ENCODE assay signal across 9 mouse cellular contexts in the genomic region with DNA sequence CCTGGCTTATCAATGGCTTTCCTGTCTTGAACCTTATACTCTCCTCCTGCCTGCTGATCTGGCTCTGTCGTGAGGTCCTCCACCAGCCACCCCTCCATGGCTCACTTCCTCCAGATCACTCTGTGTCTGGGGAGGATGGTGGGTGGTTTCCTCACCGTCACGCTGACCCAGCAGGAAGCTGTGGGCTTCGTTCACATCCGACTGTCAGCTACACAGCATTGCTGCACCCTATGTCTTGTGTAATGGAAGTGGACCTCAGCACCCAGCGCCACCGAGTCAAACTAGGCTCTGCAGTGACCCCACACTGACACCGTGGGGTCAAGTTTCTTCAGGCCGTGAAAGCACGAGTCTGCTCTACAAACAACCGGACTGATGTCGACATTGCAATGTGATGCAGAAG.
DNase-seq lines count a peak whose midpoint lies in the region; ATAC-seq and TF ChIP-seq lines count a peak whose summit lies in the region.
"Had no signal": no experiment of that assay in that cellular context is flagged by ENCODE, and none has a peak within 500 bp of the region (broad histone marks: within the 10 kb centered on the region; RNA-seq: fewer than 3 reads in every experiment).

No protein-coding gene starts in this region.

- DNase-seq in heart, adult 11 months = peak; percentile 95
- DNase-seq in heart, embryonic 10.5 days (ENCODE audit: low spot score) = no peak
- DNase-seq in brain, adult 2 months (ENCODE audit: low read depth, low spot score) = peak; percentile 54
- DNase-seq in lung, postnatal 0 days (ENCODE audit: low spot score) = peak; percentile 36
- peak; percentile 21 to 38 for DNase-seq in spleen, postnatal 14 days (ENCODE audit: low spot score in 2 of 2)
- DNase-seq in cerebellum, adult 9-10 months = no peak
- no peak for DNase-seq in urinary bladder, postnatal 4 days (ENCODE audit: low spot score in 2 of 2)
- no peak for DNase-seq in frontal cortex, postnatal 10 days (ENCODE audit: low spot score in 2 of 2)

- H3K9me3 ChIP-seq in heart, embryonic 10.5 days = no peaks in the 10 kb centered on the region
- no peaks in the 10 kb centered on the region for H3K9me3 ChIP-seq in lung, postnatal 0 days (ENCODE audit: low read length)
- H3K9me3 ChIP-seq: stomach, embryonic 15.5 days had no signal

- H3K9ac ChIP-seq in lung, postnatal 0 days (replicated peaks; ENCODE audit: low read depth) = no peak overlapping the region
- H3K9ac ChIP-seq: stomach, embryonic 15.5 days had no signal

- 61% methylated on average over 12 of the region's 12 CpGs for WGBS in heart, embryonic 10.5 days
- WGBS in lung, postnatal 0 days = 31% methylated on average over 12 of the region's 12 CpGs

- H3K36me3 ChIP-seq in heart, embryonic 10.5 days = no peaks in the 10 kb centered on the region
- H3K36me3 ChIP-seq in lung, postnatal 0 days (ENCODE audit: insufficient read depth, low read length) = no peaks in the 10 kb centered on the region
- H3K36me3 ChIP-seq: stomach, embryonic 15.5 days had no signal

- no peaks in the 10 kb centered on the region for H3K27me3 ChIP-seq in heart, embryonic 10.5 days (ENCODE audit: insufficient read depth, poor library complexity, severe bottlenecking)
- H3K27me3 ChIP-seq in lung, postnatal 0 days (replicated peaks; ENCODE audit: insufficient read depth, low read length) = no peaks in the 10 kb centered on the region
- H3K27me3 ChIP-seq: stomach, embryonic 15.5 days had no signal

- peak; percentile 70 for ATAC-seq in lung, postnatal 0 days

- no peak overlapping the region for H3K4me2 ChIP-seq in lung, postnatal 0 days (replicated peaks; ENCODE audit: low read depth, low read length)
- H3K4me2 ChIP-seq: stomach, embryonic 15.5 days had no signal

- H3K27ac ChIP-seq in heart, embryonic 10.5 days = no peak overlapping the region; the same call in 1 of the 2 replicates
- no peak overlapping the region for H3K27ac ChIP-seq in lung, postnatal 0 days (ENCODE audit: low read length)
- H3K27ac ChIP-seq: stomach, embryonic 15.5 days had no signal

- no peak for TF ChIP-seq EP300 in lung, postnatal 0 days (IDR thresholded peaks at IDR 0.05)

- H3K4me1 ChIP-seq in heart, embryonic 10.5 days = peaks cover 28% of the 10 kb centered on the region
- no peaks in the 10 kb centered on the region for H3K4me1 ChIP-seq in lung, postnatal 0 days (ENCODE audit: insufficient read depth, low read depth, low read length)

- H3K4me3 ChIP-seq in heart, embryonic 10.5 days = no peak overlapping the region
- no peak overlapping the region for H3K4me3 ChIP-seq in lung, postnatal 0 days (ENCODE audit: low read depth, low read length)
- H3K4me3 ChIP-seq: stomach, embryonic 15.5 days had no signal

- TF ChIP-seq CTCF in lung, postnatal 0 days (IDR thresholded peaks at IDR 0.05) = no peak

Comparison
In these comparisons a context has a peak if more than half of its experiments do, and no peak if none do; other contexts are left out.
1. DNase-seq: peak in heart, adult 11 months (single experiment), brain, adult 2 months (single experiment), lung, postnatal 0 days (single experiment) and spleen, postnatal 14 days (2 of 2); none in heart, embryonic 10.5 days (single experiment), cerebellum, adult 9-10 months (single experiment), urinary bladder, postnatal 4 days (0 of 2) and frontal cortex, postnatal 10 days (0 of 2).